Comparison of ENCODE assay signal across 24 mouse cellular contexts in the genomic region with DNA sequence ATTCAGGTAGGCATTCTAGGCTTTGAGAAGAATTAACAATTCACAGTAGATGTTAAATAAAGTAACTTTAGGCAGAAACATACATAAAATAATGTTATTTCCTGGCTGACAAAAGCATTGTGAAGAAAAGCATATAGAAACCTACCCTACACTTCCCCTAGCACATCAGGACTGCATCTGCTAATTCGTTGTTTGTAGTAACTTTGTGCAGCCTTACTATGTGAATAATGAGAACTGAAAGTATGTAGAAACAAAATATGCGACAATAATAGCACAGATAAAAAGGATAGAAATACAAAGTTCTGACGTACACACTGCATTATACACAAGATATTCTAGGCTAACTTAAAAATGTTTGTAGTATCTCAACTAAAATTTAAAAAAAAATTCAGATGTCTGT. TPM values are rescaled to one million over a fixed set of nuclear protein-coding genes. Genes with fewer than 3 reads are reported as not detected.
DNase-seq lines count a peak whose midpoint lies in the region; ATAC-seq and TF ChIP-seq lines count a peak whose summit lies in the region.
"Had no signal": no experiment of that assay in that cellular context is flagged by ENCODE, and none has a peak within 500 bp of the region (broad histone marks: within the 10 kb centered on the region; RNA-seq: fewer than 3 reads in every experiment).

No protein-coding gene starts in this region.

- H3K27me3 ChIP-seq in splenic B cell, adult 2 months (ENCODE audit: control insufficient read depth, insufficient read depth, low read length, poor library complexity, severe bottlenecking) = no peaks in the 10 kb centered on the region
- H3K27me3 ChIP-seq: embryonic facial prominence, embryonic 12.5 days; forebrain, embryonic 12.5 days; Patski had no signal

- peak overlapping the region; percentile 23; the same call in 1 of the 2 replicates for H3K27ac ChIP-seq in layer of hippocampus, adult 2 months
- H3K27ac ChIP-seq: embryonic facial prominence, embryonic 10.5 days; embryonic facial prominence, embryonic 12.5 days; forebrain, embryonic 12.5 days had no signal

- TF ChIP-seq CTCF in layer of hippocampus, adult 2 months (conservative IDR thresholded peaks at IDR 0.05) = no peak

- H3K36me3 ChIP-seq in splenic B cell, adult 2 months (ENCODE audit: control insufficient read depth, insufficient read depth, low read length, poor library complexity, severe bottlenecking) = no peaks in the 10 kb centered on the region
- H3K36me3 ChIP-seq: embryonic facial prominence, embryonic 10.5 days; embryonic facial prominence, embryonic 12.5 days; forebrain, embryonic 12.5 days had no signal

- peak; percentile 52; the same call in 1 of the 2 replicates for ATAC-seq in megakaryocyte, adult 5-6 weeks (ENCODE audit: poor library complexity, severe bottlenecking)
- 0 out of 2 replicates have a peak, but pooled peaks have one; percentile 29 for ATAC-seq in monocyte, adult 5-6 weeks (replicated peaks; ENCODE audit: insufficient number of reproducible peaks, low FRiP score, low TSS enrichment, poor library complexity, severe bottlenecking)
- ATAC-seq: activated CD4-positive, CD25-positive, alpha-beta regulatory T cell, adult 4 months; forebrain, embryonic 14.5 days; forebrain, embryonic 16.5 days; Patski had no signal

- no peak overlapping the region for H3K4me3 ChIP-seq in layer of hippocampus, adult 2 months
- H3K4me3 ChIP-seq: embryonic facial prominence, embryonic 10.5 days; embryonic facial prominence, embryonic 12.5 days; forebrain, embryonic 12.5 days had no signal

- DNase-seq in layer of hippocampus, adult 2 months (ENCODE audit: low spot score in 2 of 2) = no peak
- DNase-seq in layer of hippocampus, adult 11-12 months (ENCODE audit: low spot score) = no peak
- DNase-seq in splenic B cell, adult 2 months (ENCODE audit: low read depth, low spot score) = peak; percentile 31
- DNase-seq in frontal cortex, postnatal 14 days (ENCODE audit: low spot score in 2 of 2) = no peak
- no peak for DNase-seq in Muller cell, postnatal 12 days (ENCODE audit: inconsistent ontology term)
- DNase-seq in kidney, postnatal 14 days = no peak
- DNase-seq: adrenal gland, adult 8-10 months; adrenal gland, postnatal 14 days; adrenal gland, postnatal 36 days; cerebellum, adult 11-12 months; cerebellum, adult 2 months; cerebellum, adult 9-10 months; cerebellum, postnatal 10 days; cerebellum, postnatal 25 days had no signal

RNA-seq across cellular contexts. Expression of gene Prkd3, which starts 21.4 kb away (rescaled TPM):
- 10 to 100 TPM; 12.5 to 14.3 TPM for total RNA-seq in layer of hippocampus, adult 2 months (2021)
- 75.6 and 77.9 TPM in 2 replicates for total RNA-seq in megakaryocyte, adult 5-6 weeks (2015)
- total RNA-seq in megakaryocyte, adult 5-6 weeks (2017) = 79.1 and 83.0 TPM in 2 replicates
- total RNA-seq in monocyte, adult 5-6 weeks (2017) = 85.4 to 117 TPM (median 96.5 TPM) in 3 replicates

RNA-seq across cellular contexts. Expression of gene Qpct, which starts 52.5 kb away (rescaled TPM):
- total RNA-seq in layer of hippocampus, adult 2 months (2021) = 10 to 100 TPM; 12.2 to 12.8 TPM
- total RNA-seq in megakaryocyte, adult 5-6 weeks (2015) = 21.0 and 23.9 TPM in 2 replicates
- 20.0 and 21.0 TPM in 2 replicates for total RNA-seq in megakaryocyte, adult 5-6 weeks (2017)
- total RNA-seq in monocyte, adult 5-6 weeks (2017) = 4.3 to 7.2 TPM (median 6.2 TPM) in 3 replicates
- total RNA-seq: MEL had no signal
